Mouse (Mus musculus) forebrain, embryonic 12.5 days (tissue): ENCODE results near the gene Cdc20b. TPM values are rescaled to one million over a fixed set of nuclear protein-coding genes. Genes with fewer than 3 reads are reported as not detected.

Source experiments
- ATAC-seq: fragments of 200-750 bp; cut with Nextera tagmentation; 2 replicates; pipeline ENCODE4 v1.8.0; 2017; ENCODE audit warnings: moderate TSS enrichment; ENCODE audit not compliant: low FRiP score
- H3K27ac ChIP-seq: fragments of 300-500 bp; sonication (generic); 2 replicates; pipeline ENCODE4 v1.5.1; 2016; ENCODE audit warnings: mild to moderate bottlenecking
- H3K27me3 ChIP-seq: fragments of 300-500 bp; sonication (generic); 2 replicates; pipeline ENCODE4 v1.6.1; 2016; ENCODE audit warnings: mild to moderate bottlenecking
- H3K36me3 ChIP-seq: fragments of 300-500 bp; sonication (generic); replicated peaks from 2 replicates; pipeline ENCODE4 v1.6.1; 2016; ENCODE audit warnings: mild to moderate bottlenecking
- H3K4me1 ChIP-seq: fragments of 300-500 bp; sonication (generic); 2 replicates; pipeline ENCODE4 v1.6.1; 2016
- H3K4me2 ChIP-seq: fragments of 300-500 bp; sonication (generic); 2 replicates; pipeline ENCODE4 v1.6.1; 2016; ENCODE audit warnings: mild to moderate bottlenecking, moderate library complexity
- H3K4me3 ChIP-seq: fragments of 300-500 bp; sonication (generic); replicated peaks from 2 replicates; pipeline ENCODE4 v1.5.1; 2016; ENCODE audit warnings: mild to moderate bottlenecking
- H3K9ac ChIP-seq: fragments of 300-500 bp; sonication (generic); 2 replicates; pipeline ENCODE4 v1.6.1; 2016; ENCODE audit warnings: mild to moderate bottlenecking
- H3K9me3 ChIP-seq: fragments of 300-500 bp; sonication (generic); 2 replicates; pipeline ENCODE4 v1.6.1; 2016
- WGBS: fragments of 180-500 bp; shearing (Covaris S2); methylation state at CpG from one replicate; pipeline ENCODE4 v1.1.7; 2016; 5-methylcytosine and 5-hydroxymethylcytosine counted together
- polyA plus RNA-seq: library from polyadenylated mRNA; unstranded; fragments of >200 nt; fragmentation: Nextera tagmentation; extraction: Ambion mirVana; gene quantifications from 2 replicates; pipeline ENCODE4 v1.2.1, GENCODE M21; 2016

The Cdc20b gene
- polyA plus RNA-seq, 1 experiment from 2014 or later: 1.3 TPM

DNA sequence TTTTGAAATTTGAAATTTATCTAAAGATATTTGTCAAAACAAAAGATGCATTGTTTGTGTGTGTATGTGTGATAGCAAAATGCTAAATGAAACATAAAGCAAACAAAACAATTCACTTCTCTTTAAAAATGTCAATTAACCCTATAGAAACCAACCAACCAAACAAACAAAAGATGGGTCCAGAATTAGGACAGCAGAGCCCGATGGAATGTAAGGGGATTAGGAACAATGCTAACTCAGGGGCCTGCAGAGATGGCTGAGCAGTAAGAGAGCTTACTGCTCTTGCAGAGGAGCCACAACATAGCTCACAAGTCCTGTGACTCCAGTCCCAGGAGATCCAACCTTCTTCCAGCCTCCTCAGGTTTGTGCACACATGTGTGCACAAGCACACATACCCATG lies 47.2 kb downstream of the Cdc20b start:
- WGBS: 4% methylated on average over 1 of the region's 1 CpGs
- no peak overlapping the region for H3K9ac ChIP-seq
- H3K4me1 ChIP-seq: peaks cover 8% of the 10 kb centered on the region; the same call in 1 of the 2 replicates
- no peak overlapping the region for H3K4me2 ChIP-seq
- no peaks in the 10 kb centered on the region for H3K36me3 ChIP-seq
- H3K4me3 ChIP-seq: no peak overlapping the region
- H3K9me3 ChIP-seq: no peaks in the 10 kb centered on the region
- ATAC-seq: no peak
- no peak overlapping the region for H3K27ac ChIP-seq
- no peaks in the 10 kb centered on the region for H3K27me3 ChIP-seq

DNA sequence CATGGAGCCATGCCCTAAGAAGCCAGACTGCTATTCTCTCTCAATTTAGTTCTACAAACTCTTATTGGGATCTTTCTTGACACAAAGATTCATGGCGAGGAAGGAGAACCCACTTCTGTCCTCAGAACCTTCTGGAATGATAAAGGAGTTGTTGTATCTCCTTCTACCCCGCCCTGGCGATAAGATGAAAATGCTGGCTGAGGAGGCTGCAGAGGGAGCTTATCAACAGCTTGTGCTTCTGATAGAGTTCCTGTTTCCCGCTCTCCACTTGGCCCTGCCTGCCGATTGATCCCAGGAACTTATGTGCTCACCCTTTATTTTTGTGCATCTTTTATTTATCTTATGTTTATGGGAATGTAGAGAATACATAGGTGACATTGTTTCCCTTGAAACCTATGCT lies 49.8 kb downstream of the Cdc20b start:
- Histone ChIP-seq H3K27ac (no peak overlapping the region), H3K9me3 (no peaks in the 10 kb centered on the region), H3K4me2 (no peak overlapping the region), H3K36me3 (no peaks in the 10 kb centered on the region), H3K4me1 (peaks cover 3% of the 10 kb centered on the region; the same call in 1 of the 2 replicates), H3K9ac (no peak overlapping the region), H3K4me3 (no peak overlapping the region), H3K27me3 (no peaks in the 10 kb centered on the region)
- WGBS: 86% methylated on average over 5 of the region's 5 CpGs
- ATAC-seq: no peak

DNA sequence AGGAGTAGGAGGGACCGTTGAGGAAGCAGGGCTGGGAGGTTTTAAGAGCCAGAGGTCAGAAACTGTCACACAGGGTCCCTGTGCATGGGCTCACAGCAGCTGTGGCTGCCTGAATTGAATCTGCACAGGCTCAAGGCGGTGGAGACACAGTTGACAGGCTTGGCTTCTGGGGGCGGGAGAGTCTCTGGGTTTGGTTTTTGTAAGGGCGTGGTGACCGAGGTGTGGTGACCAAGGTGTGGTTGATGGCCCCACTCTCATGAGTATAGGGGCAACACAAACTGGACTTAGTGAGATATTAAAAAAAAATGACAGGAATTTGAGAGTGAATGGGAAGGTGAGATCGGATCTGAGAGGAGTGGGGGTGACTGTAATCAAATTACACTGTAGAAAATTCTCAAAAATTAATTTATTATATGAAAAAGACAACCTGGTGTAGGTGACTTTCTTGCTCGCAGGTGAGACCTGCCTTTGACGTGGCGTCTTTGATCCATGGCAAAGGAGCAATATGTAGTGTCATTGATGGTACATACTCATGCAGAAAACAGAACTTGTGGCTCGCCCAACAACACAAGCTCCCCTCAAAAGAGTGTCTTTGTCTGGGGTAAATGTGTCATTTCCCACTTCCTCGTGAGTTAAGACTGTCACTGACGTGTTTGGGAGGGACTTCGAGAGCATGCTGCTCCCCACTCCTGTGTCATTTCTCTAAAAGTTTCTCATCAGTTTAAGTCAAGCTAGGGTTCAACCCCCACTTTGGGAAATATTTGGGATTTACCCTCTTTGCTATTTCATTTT lies 52.5 kb downstream of the Cdc20b start:
- Histone ChIP-seq H3K4me2 (no peak overlapping the region), H3K4me1 (no peaks in the 10 kb centered on the region), H3K4me3 (no peak overlapping the region), H3K27me3 (no peaks in the 10 kb centered on the region), H3K9me3 (no peaks in the 10 kb centered on the region), H3K9ac (no peak overlapping the region), H3K36me3 (no peaks in the 10 kb centered on the region), H3K27ac (no peak overlapping the region)
- WGBS: 87% methylated on average over 13 of the region's 13 CpGs
- no peak for ATAC-seq

DNA sequence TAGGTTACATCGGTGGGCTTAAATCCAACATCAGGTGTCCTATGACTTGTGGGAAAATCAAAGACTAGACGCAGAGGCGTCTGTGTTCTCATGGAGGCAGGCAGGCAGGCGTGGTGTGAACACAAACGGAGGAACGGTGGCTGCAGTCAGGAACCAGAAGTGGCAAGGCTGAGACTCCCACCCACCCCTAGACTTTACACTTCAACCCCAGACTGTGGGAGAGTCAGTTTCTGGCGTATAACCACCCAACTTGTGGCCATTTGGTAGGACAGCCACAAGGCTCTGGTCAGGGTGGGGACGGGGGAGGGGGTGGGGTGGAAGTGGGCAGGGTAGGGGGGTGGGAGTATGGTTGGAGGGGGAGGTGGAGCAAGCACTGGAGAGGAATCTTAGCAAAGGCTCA lies 55.6 kb downstream of the Cdc20b start:
- H3K27ac ChIP-seq: no peak overlapping the region
- no peak overlapping the region for H3K4me2 ChIP-seq
- no peaks in the 10 kb centered on the region for H3K9me3 ChIP-seq
- H3K4me3 ChIP-seq: no peak overlapping the region
- H3K27me3 ChIP-seq: no peaks in the 10 kb centered on the region
- no peak overlapping the region for H3K9ac ChIP-seq
- no peak for ATAC-seq
- no peaks in the 10 kb centered on the region for H3K4me1 ChIP-seq
- WGBS: 93% methylated on average over 8 of the region's 8 CpGs
- no peaks in the 10 kb centered on the region for H3K36me3 ChIP-seq

- WGBS: 62% methylated on average over 1 of the region's 1 CpGs
- Histone ChIP-seq H3K4me2 (no peak overlapping the region), H3K4me1 (no peaks in the 10 kb centered on the region), H3K27me3 (no peaks in the 10 kb centered on the region), H3K4me3 (no peak overlapping the region), H3K27ac (no peak overlapping the region), H3K36me3 (no peaks in the 10 kb centered on the region), H3K9ac (no peak overlapping the region), H3K9me3 (no peaks in the 10 kb centered on the region)
- no peak for ATAC-seq
Measured at GRCm38 (mm10) chr13:113094618-113095017, 59.7 kb downstream of the Cdc20b start.

GRCm38 (mm10) chr13:113097011-113097410 lies 62.1 kb downstream of the Cdc20b start:
- no peaks in the 10 kb centered on the region for H3K36me3 ChIP-seq
- 82% methylated on average over 3 of the region's 3 CpGs for WGBS
- no peak overlapping the region for H3K4me2 ChIP-seq
- no peaks in the 10 kb centered on the region for H3K4me1 ChIP-seq
- no peaks in the 10 kb centered on the region for H3K9me3 ChIP-seq
- no peak overlapping the region for H3K27ac ChIP-seq
- H3K9ac ChIP-seq: no peak overlapping the region
- no peak overlapping the region for H3K4me3 ChIP-seq
- no peaks in the 10 kb centered on the region for H3K27me3 ChIP-seq
- ATAC-seq: no peak

DNA sequence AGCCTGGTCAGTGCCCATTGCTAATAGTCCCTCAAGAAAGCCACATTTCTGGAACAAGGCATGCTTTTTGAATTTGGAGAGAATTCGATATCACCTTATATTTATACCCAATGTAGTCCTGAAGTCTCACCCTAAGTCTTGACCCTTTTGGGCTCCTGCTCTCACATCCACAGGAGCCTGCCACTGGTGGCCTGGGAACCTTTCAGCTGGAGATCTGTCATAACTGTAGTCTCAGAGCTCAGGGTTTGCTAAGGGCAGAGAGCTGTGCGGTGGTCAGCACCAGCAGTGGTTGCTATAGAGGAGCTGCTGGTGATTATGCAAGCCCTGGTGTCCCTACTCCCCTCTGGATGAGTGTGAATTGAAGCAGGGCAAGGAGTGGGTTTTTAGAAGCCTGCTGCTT lies 63.5 kb downstream of the Cdc20b start:
- H3K4me2 ChIP-seq: no peak overlapping the region
- H3K9me3 ChIP-seq: no peaks in the 10 kb centered on the region
- H3K36me3 ChIP-seq: no peaks in the 10 kb centered on the region
- WGBS: 86% methylated on average over 2 of the region's 2 CpGs
- no peaks in the 10 kb centered on the region for H3K27me3 ChIP-seq
- H3K4me1 ChIP-seq: no peaks in the 10 kb centered on the region
- no peak overlapping the region for H3K4me3 ChIP-seq
- H3K27ac ChIP-seq: no peak overlapping the region
- ATAC-seq: no peak
- no peak overlapping the region for H3K9ac ChIP-seq

GRCm38 (mm10) chr13:113100879-113101278 lies 66.0 kb downstream of the Cdc20b start, which contains the start of gene Gzma:
Gene Gzma, minus strand, starts transcription at chr13:113100981.
- no peaks in the 10 kb centered on the region for H3K36me3 ChIP-seq
- ATAC-seq: no peak
- 94% methylated on average over 6 of the region's 6 CpGs for WGBS

GRCm38 (mm10) chr13:113101804-113102203 lies 66.9 kb downstream of the Cdc20b start:
- Histone ChIP-seq H3K9me3 (no peaks in the 10 kb centered on the region), H3K4me2 (no peak overlapping the region), H3K36me3 (no peaks in the 10 kb centered on the region), H3K4me3 (no peak overlapping the region), H3K9ac (no peak overlapping the region), H3K27ac (no peak overlapping the region), H3K4me1 (no peaks in the 10 kb centered on the region), H3K27me3 (no peaks in the 10 kb centered on the region)
- no peak for ATAC-seq
- 82% methylated on average over 10 of the region's 10 CpGs for WGBS

More at GRCm38 (mm10) chr13:113100879-113101278, 66.0 kb downstream of the Cdc20b start, which contains the start of gene Gzma:
- no peaks in the 10 kb centered on the region for H3K4me1 ChIP-seq
- H3K4me3 ChIP-seq: no peak within 1 kb of the TSS
- H3K4me2 ChIP-seq: no peak within 1 kb of the TSS
- no peak within 1 kb of the TSS for H3K27ac ChIP-seq
- no peaks in the 10 kb centered on the region for H3K9me3 ChIP-seq
- H3K27me3 ChIP-seq: no peaks in the 10 kb centered on the region
- no peak within 1 kb of the TSS for H3K9ac ChIP-seq

- 91% methylated on average over 10 of the region's 10 CpGs for WGBS
- Histone ChIP-seq H3K27ac (no peak overlapping the region), H3K36me3 (no peaks in the 10 kb centered on the region), H3K9ac (no peak overlapping the region), H3K27me3 (no peaks in the 10 kb centered on the region), H3K9me3 (no peaks in the 10 kb centered on the region), H3K4me2 (no peak overlapping the region), H3K4me1 (no peaks in the 10 kb centered on the region), H3K4me3 (no peak overlapping the region)
- ATAC-seq: no peak
Measured at GRCm38 (mm10) chr13:113104759-113105158, 69.8 kb downstream of the Cdc20b start.

- no peak for ATAC-seq
- Histone ChIP-seq H3K27me3 (no peaks in the 10 kb centered on the region), H3K36me3 (no peaks in the 10 kb centered on the region), H3K9me3 (no peaks in the 10 kb centered on the region), H3K9ac (no peak overlapping the region), H3K4me1 (no peaks in the 10 kb centered on the region), H3K27ac (no peak overlapping the region), H3K4me3 (no peak overlapping the region), H3K4me2 (no peak overlapping the region)
- WGBS: 83% methylated on average over 4 of the region's 4 CpGs
Measured at GRCm38 (mm10) chr13:113118977-113119376, 84.1 kb downstream of the Cdc20b start.

- 89% methylated on average over 17 of the region's 17 CpGs for WGBS
- H3K27ac ChIP-seq: no peak overlapping the region
- no peaks in the 10 kb centered on the region for H3K4me1 ChIP-seq
- H3K36me3 ChIP-seq: no peaks in the 10 kb centered on the region
- H3K9ac ChIP-seq: no peak overlapping the region
- H3K9me3 ChIP-seq: no peaks in the 10 kb centered on the region
- ATAC-seq: no peak
- H3K4me3 ChIP-seq: no peak overlapping the region
- H3K4me2 ChIP-seq: no peak overlapping the region
- no peaks in the 10 kb centered on the region for H3K27me3 ChIP-seq
Measured at GRCm38 (mm10) chr13:113120324-113121237, 85.7 kb downstream of the Cdc20b start.
